Mouse (Mus musculus) lung, embryonic 16.5 days (tissue): ENCODE measurements at regions not wholly inside any gene's neighbourhood (a gene's known extent, or its start where the extent isn't known, plus 50 kb on each side); places are given as distances from the start of the nearest gene placed in this dataset.

Experiments used
- ATAC-seq: fragments of 200-750 bp; cut with Nextera tagmentation; 2 replicates; pipeline ENCODE4 v1.8.0; 2017; ENCODE audit warnings: low read depth, mild to moderate bottlenecking, moderate library complexity
- H3K27ac ChIP-seq: fragments of 300-500 bp; sonication (generic); 2 replicates; pipeline ENCODE4 v1.5.1; 2014; ENCODE audit warnings: mild to moderate bottlenecking, control low read depth, low read length
- H3K27me3 ChIP-seq: fragments of 300-500 bp; sonication (generic); 2 replicates; pipeline ENCODE4 v1.6.1; 2014; ENCODE audit warnings: low read depth, low read length, mixed read lengths; ENCODE audit not compliant: control insufficient read depth, insufficient read depth
- H3K36me3 ChIP-seq: fragments of 300-500 bp; sonication (generic); 2 replicates; pipeline ENCODE4 v1.6.1; 2014; ENCODE audit warnings: low read length; ENCODE audit not compliant: control insufficient read depth, insufficient read depth
- H3K4me1 ChIP-seq: fragments of 300-500 bp; sonication (generic); replicated peaks from 2 replicates; pipeline ENCODE4 v1.6.1; 2014; ENCODE audit warnings: low read length, mixed read lengths; ENCODE audit not compliant: control insufficient read depth, insufficient read depth
- H3K4me2 ChIP-seq: fragments of 300-500 bp; sonication (generic); 2 replicates; pipeline ENCODE4 v1.6.1; 2014; ENCODE audit warnings: low read depth, low read length, control low read depth
- H3K4me3 ChIP-seq: fragments of 300-500 bp; sonication (generic); 2 replicates; pipeline ENCODE4 v1.5.1; 2014; ENCODE audit warnings: mild to moderate bottlenecking, low read length, control low read depth
- H3K9ac ChIP-seq: fragments of 300-500 bp; sonication (generic); 2 replicates; pipeline ENCODE4 v1.6.1; 2014; ENCODE audit warnings: low read length, control low read depth
- H3K9me3 ChIP-seq: fragments of 300-500 bp; sonication (generic); 2 replicates; pipeline ENCODE4 v1.6.1; 2016; ENCODE audit warnings: low read length; ENCODE audit not compliant: control insufficient read depth
- WGBS: fragments of 180-500 bp; shearing (Covaris S2); extraction: QIAGEN DNeasy Blood & Tissue Kit; methylation state at CpG from one replicate; pipeline ENCODE4 v1.1.7; 2014; 5-methylcytosine and 5-hydroxymethylcytosine counted together

- no peak overlapping the region for H3K4me3 ChIP-seq
- WGBS, result 39% methylated on average over 5 of the region's 5 CpGs
- peak overlapping the region; percentile 66 for H3K27ac ChIP-seq
- no peak overlapping the region for H3K4me2 ChIP-seq
- ATAC-seq, result peak; percentile 96
- H3K27me3 ChIP-seq, result no peaks in the 10 kb centered on the region
- H3K4me1 ChIP-seq, result peaks cover 5% of the 10 kb centered on the region; the same call in 1 of the 2 replicates
- no peaks in the 10 kb centered on the region for H3K9me3 ChIP-seq
- no peak overlapping the region for H3K9ac ChIP-seq
- no peaks in the 10 kb centered on the region for H3K36me3 ChIP-seq
These were observed 240.2 kb downstream of the Pros1 start for GRCm38 (mm10) chr16:63094126-63094840.

- Histone ChIP-seq H3K27ac (no peak overlapping the region), H3K9me3 (no peaks in the 10 kb centered on the region), H3K9ac (no peak overlapping the region), H3K36me3 (no peaks in the 10 kb centered on the region), H3K4me1 (peaks cover 2% of the 10 kb centered on the region), H3K4me2 (no peak overlapping the region), H3K27me3 (no peaks in the 10 kb centered on the region), H3K4me3 (no peak overlapping the region)
- no peak for ATAC-seq
- WGBS, result 70% methylated on average over 3 of the region's 3 CpGs
These were observed 248.3 kb downstream of the Pros1 start for GRCm38 (mm10) chr16:63102362-63102761.

- Histone ChIP-seq H3K27ac (no peak overlapping the region), H3K4me3 (no peak overlapping the region), H3K4me2 (no peak overlapping the region), H3K9me3 (no peaks in the 10 kb centered on the region), H3K36me3 (no peaks in the 10 kb centered on the region), H3K27me3 (no peaks in the 10 kb centered on the region), H3K9ac (no peak overlapping the region), H3K4me1 (peaks cover 2% of the 10 kb centered on the region)
- ATAC-seq, result no peak
- 72% methylated on average over 1 of the region's 1 CpGs for WGBS
These were observed 248.8 kb downstream of the Pros1 start for GRCm38 (mm10) chr16:63102930-63103329.

GRCm38 (mm10) chr16:63104383-63104782, 250.3 kb downstream of the Pros1 start:
- no peaks in the 10 kb centered on the region for H3K27me3 ChIP-seq
- 44% methylated on average over 5 of the region's 5 CpGs for WGBS
- H3K36me3 ChIP-seq, result no peaks in the 10 kb centered on the region
- ATAC-seq, result no peak
- no peak overlapping the region for H3K9ac ChIP-seq
- H3K27ac ChIP-seq, result peak overlapping the region; percentile 89
- no peak overlapping the region for H3K4me2 ChIP-seq
- peaks cover 2% of the 10 kb centered on the region for H3K4me1 ChIP-seq
- no peak overlapping the region for H3K4me3 ChIP-seq
- no peaks in the 10 kb centered on the region for H3K9me3 ChIP-seq

- H3K27ac ChIP-seq, result peak overlapping the region; percentile 89
- no peak overlapping the region for H3K4me3 ChIP-seq
- H3K36me3 ChIP-seq, result no peaks in the 10 kb centered on the region
- H3K4me1 ChIP-seq, result peaks cover 2% of the 10 kb centered on the region
- H3K4me2 ChIP-seq, result no peak overlapping the region
- no peaks in the 10 kb centered on the region for H3K27me3 ChIP-seq
- H3K9me3 ChIP-seq, result no peaks in the 10 kb centered on the region
- H3K9ac ChIP-seq, result no peak overlapping the region
- WGBS, result 31% methylated on average over 11 of the region's 11 CpGs
- peak; percentile 95 for ATAC-seq
These were observed 251.0 kb downstream of the Pros1 start for GRCm38 (mm10) chr16:63104938-63105714.

- Histone ChIP-seq H3K4me1 (no peaks in the 10 kb centered on the region), H3K4me3 (no peak overlapping the region), H3K4me2 (no peak overlapping the region), H3K36me3 (no peaks in the 10 kb centered on the region), H3K27me3 (no peaks in the 10 kb centered on the region), H3K9me3 (no peaks in the 10 kb centered on the region), H3K27ac (no peak overlapping the region), H3K9ac (no peak overlapping the region)
- 62% methylated on average over 2 of the region's 2 CpGs for WGBS
- ATAC-seq, result peak; percentile 82
These were observed 262.3 kb downstream of the Pros1 start for GRCm38 (mm10) chr16:63116456-63116855.

GRCm38 (mm10) chr16:63118721-63119120, 264.6 kb downstream of the Pros1 start:
- 78% methylated on average over 7 of the region's 7 CpGs for WGBS

GRCm38 (mm10) chr16:63143851-63144250, 289.7 kb downstream of the Pros1 start:
- ATAC-seq, result no peak
- H3K4me1 ChIP-seq, result no peaks in the 10 kb centered on the region
- H3K36me3 ChIP-seq, result no peaks in the 10 kb centered on the region
- H3K9ac ChIP-seq, result no peak overlapping the region
- H3K4me3 ChIP-seq, result no peak overlapping the region
- no peaks in the 10 kb centered on the region for H3K9me3 ChIP-seq
- no peak overlapping the region for H3K27ac ChIP-seq
- WGBS, result 39% methylated on average over 3 of the region's 3 CpGs
- no peaks in the 10 kb centered on the region for H3K27me3 ChIP-seq
- no peak overlapping the region for H3K4me2 ChIP-seq

More at GRCm38 (mm10) chr16:63118721-63119120, 264.6 kb downstream of the Pros1 start:
- ATAC-seq, result no peak
- no peaks in the 10 kb centered on the region for H3K9me3 ChIP-seq
- H3K36me3 ChIP-seq, result no peaks in the 10 kb centered on the region
- no peak overlapping the region for H3K4me3 ChIP-seq
- H3K9ac ChIP-seq, result no peak overlapping the region
- H3K4me2 ChIP-seq, result no peak overlapping the region
- H3K4me1 ChIP-seq, result no peaks in the 10 kb centered on the region
- H3K27me3 ChIP-seq, result no peaks in the 10 kb centered on the region
- no peak overlapping the region for H3K27ac ChIP-seq

- H3K9me3 ChIP-seq, result no peaks in the 10 kb centered on the region
- peak; percentile 69 for ATAC-seq
- 34% methylated on average over 2 of the region's 2 CpGs for WGBS
- H3K27me3 ChIP-seq, result no peaks in the 10 kb centered on the region
- peaks cover 5% of the 10 kb centered on the region for H3K4me1 ChIP-seq
- no peak overlapping the region for H3K9ac ChIP-seq
- H3K36me3 ChIP-seq, result no peaks in the 10 kb centered on the region
- no peak overlapping the region for H3K27ac ChIP-seq
- no peak overlapping the region for H3K4me3 ChIP-seq
- H3K4me2 ChIP-seq, result no peak overlapping the region
These were observed 301.3 kb downstream of the Pros1 start for GRCm38 (mm10) chr16:63155300-63155821.
